Mouse (Mus musculus) embryonic facial prominence, embryonic 11.5 days (tissue): Measurements from ENCODE around the gene Ppara. TPM values are rescaled to one million over a fixed set of nuclear protein-coding genes. Genes with fewer than 3 reads are reported as not detected.

Source experiments
- ATAC-seq: fragments of 200-750 bp; cut with Nextera tagmentation; replicated peaks from 2 replicates; pipeline ENCODE4 v1.8.0; 2017; ENCODE audit warnings: low read depth; ENCODE audit not compliant: insufficient number of reproducible peaks, low FRiP score, low TSS enrichment
- DNase-seq: peaks from one replicate; pipeline ENCODE4 v3.0.0-alpha.2; 2015; ENCODE audit warnings: low spot score
- H3K27ac ChIP-seq: fragments of 300-500 bp; sonication (generic); replicated peaks from 2 replicates; pipeline ENCODE4 v1.5.1; 2014; ENCODE audit warnings: mild to moderate bottlenecking, low read depth, low read length, control low read depth
- H3K27me3 ChIP-seq: fragments of 300-500 bp; sonication (generic); 2 replicates; pipeline ENCODE4 v1.6.1; 2014; ENCODE audit warnings: mild to moderate bottlenecking, low read length, moderate library complexity, mixed read lengths; ENCODE audit not compliant: control insufficient read depth, insufficient read depth
- H3K36me3 ChIP-seq: fragments of 300-500 bp; sonication (generic); replicated peaks from 2 replicates; pipeline ENCODE4 v1.6.1; 2014; ENCODE audit warnings: low read depth, mild to moderate bottlenecking, low read length, moderate library complexity, mixed read lengths; ENCODE audit not compliant: control insufficient read depth, insufficient read depth
- H3K4me1 ChIP-seq: fragments of 300-500 bp; sonication (generic); 2 replicates; pipeline ENCODE4 v1.6.1; 2014; ENCODE audit warnings: low read length, mixed read lengths; ENCODE audit not compliant: control insufficient read depth, insufficient read depth
- H3K4me2 ChIP-seq: fragments of 300-500 bp; sonication (generic); 2 replicates; pipeline ENCODE4 v1.6.1; 2014; ENCODE audit warnings: low read depth, mild to moderate bottlenecking, control low read depth, low read length, moderate library complexity
- H3K4me3 ChIP-seq: fragments of 300-500 bp; sonication (generic); 2 replicates; pipeline ENCODE4 v1.5.1; 2014; ENCODE audit warnings: low read depth, low read length, control low read depth
- H3K9ac ChIP-seq: fragments of 300-500 bp; sonication (generic); replicated peaks from 2 replicates; pipeline ENCODE4 v1.6.1; 2014; ENCODE audit warnings: mild to moderate bottlenecking, control low read depth, low read length
- H3K9me3 ChIP-seq: fragments of 300-500 bp; sonication (generic); replicated peaks from 2 replicates; pipeline ENCODE4 v1.6.1; 2016; ENCODE audit warnings: mild to moderate bottlenecking, low read length, inconsistent platforms, mixed read lengths; ENCODE audit not compliant: control insufficient read depth
- WGBS: fragments of 180-500 bp; shearing (Covaris S2); extraction: QIAGEN DNeasy Blood & Tissue Kit; methylation state at CpG from one replicate; pipeline ENCODE4 v1.1.7; 2014; 5-methylcytosine and 5-hydroxymethylcytosine counted together
- polyA plus RNA-seq: library from polyadenylated mRNA; unstranded; fragments of >200 nt; fragmentation: Nextera tagmentation; extraction: Ambion mirVana; gene quantifications from 2 replicates; pipeline ENCODE4 v1.2.1, GENCODE M21; 2014

The Ppara gene
- 0.28 and 1.4 TPM in 2 replicates for polyA plus RNA-seq

DNA sequence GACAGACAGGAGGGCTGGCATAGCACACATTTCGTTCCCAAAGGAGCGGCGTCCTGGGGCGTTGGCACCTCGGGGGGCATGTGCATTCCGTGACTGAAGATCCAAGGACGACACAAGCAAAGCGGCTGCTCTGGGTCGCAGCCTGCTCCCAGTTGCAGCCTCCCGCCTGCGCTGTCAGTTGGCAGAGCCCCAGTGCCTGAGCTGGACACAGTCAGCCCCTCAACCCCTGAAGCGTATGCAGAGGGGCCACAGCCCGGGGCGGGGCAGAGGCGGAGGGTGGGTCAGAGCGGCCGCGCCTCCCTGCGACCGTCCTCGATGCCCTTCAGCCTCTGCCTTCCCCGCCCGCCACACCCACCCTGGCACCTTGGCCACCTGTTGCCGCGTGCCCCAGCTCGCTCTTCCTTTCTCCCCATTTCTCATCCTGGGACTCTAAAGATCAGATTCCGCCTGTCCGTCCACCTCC lies at the start of gene Ppara:
Ppara (plus strand) TSS at position 413 of the 463 bp plus-strand sequence.
- no peaks in the 10 kb centered on the region for H3K9me3 ChIP-seq
- H3K4me1 ChIP-seq, result no peaks in the 10 kb centered on the region
- H3K4me3 ChIP-seq, result peak within 1 kb of the TSS; percentile 65
- H3K36me3 ChIP-seq, result no peaks in the 10 kb centered on the region
- peak within 1 kb of the TSS; percentile 87 for H3K4me2 ChIP-seq
- ATAC-seq (no peak), DNase-seq (no peak)
- peaks cover 50% of the 10 kb centered on the region for H3K27me3 ChIP-seq
- H3K9ac ChIP-seq, result peak within 1 kb of the TSS; percentile 33; the same call in 1 of the 2 replicates
- H3K27ac ChIP-seq, result no peak within 1 kb of the TSS
- 3% methylated on average over 27 of the region's 28 CpGs for WGBS

DNA sequence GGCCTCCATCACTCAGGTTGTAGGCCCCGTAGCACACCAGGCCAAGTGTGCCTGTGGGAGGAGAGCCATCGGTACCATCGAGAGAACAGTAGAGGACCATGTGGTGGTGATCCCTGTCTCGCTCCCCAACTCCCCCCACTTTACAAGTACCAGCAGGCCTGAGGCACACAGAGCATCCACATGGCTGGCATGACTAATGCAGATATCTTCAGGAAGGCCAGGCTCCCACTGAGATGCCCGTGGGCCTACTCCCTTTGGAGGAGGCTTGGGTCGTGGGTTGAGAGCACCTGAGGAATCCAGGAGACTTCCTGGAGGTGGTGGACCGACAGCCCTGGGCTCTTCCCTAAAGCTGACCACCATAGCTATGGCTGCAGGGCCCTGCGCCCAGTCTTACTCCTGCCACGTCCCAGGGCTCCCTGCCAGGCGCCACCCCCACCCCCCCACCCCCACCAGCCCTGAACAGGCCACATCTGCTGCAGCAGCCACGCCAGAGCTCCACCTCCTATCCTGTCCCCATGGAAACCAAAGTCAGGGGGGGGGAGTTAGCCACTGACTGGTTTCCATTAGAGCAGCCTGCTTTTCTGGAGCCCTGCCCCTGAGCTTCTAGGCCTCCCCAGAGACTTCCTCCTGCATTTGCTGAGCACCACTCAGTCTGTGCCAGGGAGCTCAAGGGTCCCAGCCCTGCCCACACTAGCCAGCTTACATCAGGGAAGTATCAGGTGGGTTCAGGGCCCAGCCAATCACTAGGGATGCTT lies 48.0 kb upstream of the Ppara start:
- 65% methylated on average over 11 of the region's 11 CpGs for WGBS
- H3K4me2 ChIP-seq, result no peak overlapping the region; the same call in 1 of the 2 replicates

DNA sequence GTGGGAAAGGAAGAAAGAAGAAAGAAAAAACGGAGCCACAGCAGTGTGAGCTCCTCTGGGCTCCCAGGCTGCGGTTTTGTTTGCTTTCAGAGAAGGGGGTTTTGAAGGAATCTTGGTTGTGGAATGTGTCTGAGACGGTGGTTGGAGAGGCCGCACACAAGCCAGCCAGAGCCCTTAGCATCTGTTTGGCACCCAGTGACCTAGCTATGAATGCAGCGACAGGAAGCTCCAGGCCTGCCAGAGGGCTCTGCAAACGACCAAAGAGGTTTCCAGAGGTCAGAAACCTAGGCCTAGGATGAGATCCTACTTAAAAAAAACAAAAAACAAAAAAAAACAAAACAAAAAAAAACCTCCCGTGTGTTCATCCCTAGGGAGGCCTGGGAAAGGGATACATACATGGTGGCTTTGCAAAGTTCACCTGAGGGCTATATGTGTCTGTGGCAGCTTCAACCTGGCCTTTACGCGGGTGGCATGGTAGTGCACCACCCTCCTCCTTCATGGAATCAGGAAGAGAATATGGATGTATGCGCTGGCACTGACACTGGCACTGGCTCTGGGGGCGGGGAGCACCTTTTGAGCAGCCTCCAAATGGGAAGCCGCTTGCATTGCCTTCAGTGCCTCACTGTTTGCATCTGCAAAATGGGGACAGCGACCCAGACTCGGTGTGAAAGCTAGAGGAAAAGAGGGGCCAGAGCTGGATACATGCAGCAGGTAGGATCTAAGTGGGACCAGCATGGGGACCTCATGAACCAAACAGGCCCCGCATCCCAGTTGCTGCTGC lies 47.0 kb upstream of the Ppara start:
- Histone ChIP-seq H3K27me3 (no peaks in the 10 kb centered on the region), H3K4me3 (no peak overlapping the region), H3K9ac (no peak overlapping the region), H3K4me2 (no peak overlapping the region), H3K9me3 (no peaks in the 10 kb centered on the region), H3K27ac (peak overlapping the region; percentile 10; the same call in 1 of the 2 replicates), H3K4me1 (peaks cover 8% of the 10 kb centered on the region; the same call in 1 of the 2 replicates), H3K36me3 (no peaks in the 10 kb centered on the region)
- DNase-seq (no peak), ATAC-seq (no peak)
- 69% methylated on average over 15 of the region's 15 CpGs for WGBS

More for the DNA sequence above, 48.0 kb upstream of the Ppara start:
- no peaks in the 10 kb centered on the region for H3K36me3 ChIP-seq
- no peaks in the 10 kb centered on the region for H3K9me3 ChIP-seq
- peak; percentile 76 for DNase-seq
- ATAC-seq, result peak; percentile 84
- no peaks in the 10 kb centered on the region for H3K27me3 ChIP-seq
- H3K9ac ChIP-seq, result no peak overlapping the region
- H3K4me3 ChIP-seq, result no peak overlapping the region
- H3K4me1 ChIP-seq, result peaks cover 8% of the 10 kb centered on the region; the same call in 1 of the 2 replicates
- H3K27ac ChIP-seq, result peak overlapping the region; percentile 47

DNA sequence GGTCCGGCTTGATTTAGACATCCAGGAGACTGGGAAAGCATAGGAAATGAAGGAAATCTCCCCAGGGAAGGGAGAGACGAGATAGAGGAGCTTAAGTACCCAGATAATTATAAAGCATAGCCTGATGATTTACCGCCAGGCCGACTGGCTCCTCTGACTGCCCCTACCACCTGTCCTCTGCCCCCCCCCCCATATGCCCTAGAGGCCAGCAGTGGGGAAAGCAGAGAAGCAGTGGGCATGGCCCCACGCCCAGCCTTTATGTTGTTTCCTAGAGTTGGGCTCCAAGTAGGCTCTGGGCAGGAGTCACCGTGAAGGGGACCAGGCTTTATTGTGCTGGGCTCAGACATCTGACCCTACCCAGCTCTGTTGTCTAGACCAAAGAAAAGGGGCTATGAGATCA lies 46.0 kb upstream of the Ppara start:
- Histone ChIP-seq H3K27me3 (no peaks in the 10 kb centered on the region), H3K27ac (no peak overlapping the region), H3K4me2 (no peak overlapping the region), H3K9me3 (no peaks in the 10 kb centered on the region), H3K4me1 (peaks cover 8% of the 10 kb centered on the region; the same call in 1 of the 2 replicates), H3K4me3 (no peak overlapping the region), H3K36me3 (no peaks in the 10 kb centered on the region), H3K9ac (no peak overlapping the region)
- DNase-seq, result no peak
- no peak for ATAC-seq
- 68% methylated on average over 6 of the region's 6 CpGs for WGBS

DNA sequence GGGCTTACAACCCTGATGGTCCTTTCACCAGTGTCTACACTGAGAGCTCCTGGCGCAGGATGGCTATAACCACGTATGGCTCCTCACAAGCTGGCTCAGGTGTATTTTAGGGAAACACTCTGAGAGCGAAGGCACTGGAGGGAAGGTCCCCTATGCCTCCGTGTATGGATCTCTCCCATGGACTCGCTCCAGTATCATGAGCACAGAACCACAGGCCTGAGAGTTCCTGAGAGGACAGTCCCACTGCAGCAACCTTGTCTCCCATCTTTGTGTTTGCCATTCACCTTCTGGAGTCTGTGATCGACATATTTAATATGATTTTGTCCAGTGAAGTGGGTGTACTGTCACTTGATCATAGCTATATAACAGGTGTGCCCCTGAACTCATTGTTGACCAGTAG lies 45.3 kb upstream of the Ppara start:
- Histone ChIP-seq H3K27ac (no peak overlapping the region), H3K9me3 (no peaks in the 10 kb centered on the region), H3K4me2 (no peak overlapping the region), H3K27me3 (no peaks in the 10 kb centered on the region), H3K4me1 (peaks cover 8% of the 10 kb centered on the region; the same call in 1 of the 2 replicates), H3K4me3 (no peak overlapping the region), H3K36me3 (no peaks in the 10 kb centered on the region), H3K9ac (no peak overlapping the region)
- no peak for ATAC-seq
- 88% methylated on average over 6 of the region's 6 CpGs for WGBS
- DNase-seq, result no peak

DNA sequence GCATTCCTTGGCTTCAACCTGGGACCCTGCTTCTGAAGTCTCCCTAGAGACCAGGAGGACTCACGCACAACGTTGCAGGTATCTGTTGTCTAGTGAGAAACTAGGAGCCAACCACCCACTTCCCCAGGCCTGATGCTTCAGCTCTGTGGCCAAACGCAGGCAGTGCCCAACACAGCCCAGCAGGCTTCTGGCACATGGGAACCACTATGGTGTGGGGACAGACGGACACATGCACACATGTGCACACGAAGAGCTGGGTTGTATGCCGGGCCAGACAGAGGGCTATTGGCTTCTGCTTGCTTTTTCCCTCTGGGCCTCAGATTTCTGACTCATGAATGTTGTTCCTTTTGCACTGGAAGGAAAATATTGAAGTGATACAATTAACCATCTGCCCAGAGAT lies 44.7 kb upstream of the Ppara start:
- no peak overlapping the region for H3K9ac ChIP-seq
- no peak overlapping the region for H3K4me3 ChIP-seq
- no peak overlapping the region for H3K27ac ChIP-seq
- 86% methylated on average over 6 of the region's 6 CpGs for WGBS
- ATAC-seq (no peak), DNase-seq (no peak)
- no peaks in the 10 kb centered on the region for H3K9me3 ChIP-seq
- H3K36me3 ChIP-seq, result no peaks in the 10 kb centered on the region
- H3K4me1 ChIP-seq, result peaks cover 8% of the 10 kb centered on the region; the same call in 1 of the 2 replicates
- H3K4me2 ChIP-seq, result no peak overlapping the region
- H3K27me3 ChIP-seq, result no peaks in the 10 kb centered on the region

DNA sequence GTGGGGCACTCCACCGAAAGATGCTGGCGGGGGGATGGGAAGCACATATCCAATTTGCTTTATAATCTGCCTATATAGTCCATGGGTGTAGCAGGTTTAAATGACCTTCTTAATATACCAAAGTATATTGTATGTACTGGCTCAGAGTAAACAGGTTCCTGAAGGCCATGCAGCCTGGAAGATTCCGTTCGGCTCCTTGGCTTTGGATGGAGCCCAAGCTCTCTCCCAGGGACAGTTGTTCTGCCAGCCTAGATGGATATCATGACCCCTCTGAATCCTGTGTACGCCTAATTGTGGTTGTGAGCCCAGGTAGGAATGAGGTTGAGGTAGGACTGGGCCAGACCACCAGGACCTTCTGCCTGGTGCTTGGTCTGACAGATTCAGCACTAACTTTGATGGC lies 43.9 kb upstream of the Ppara start:
- H3K36me3 ChIP-seq, result no peaks in the 10 kb centered on the region
- DNase-seq (no peak), ATAC-seq (no peak)
- H3K4me1 ChIP-seq, result peaks cover 8% of the 10 kb centered on the region; the same call in 1 of the 2 replicates
- no peak overlapping the region for H3K4me2 ChIP-seq
- no peak overlapping the region for H3K9ac ChIP-seq
- no peaks in the 10 kb centered on the region for H3K9me3 ChIP-seq
- WGBS, result 87% methylated on average over 5 of the region's 5 CpGs
- no peak overlapping the region for H3K4me3 ChIP-seq
- H3K27me3 ChIP-seq, result no peaks in the 10 kb centered on the region
- no peak overlapping the region for H3K27ac ChIP-seq
